Mouse (Mus musculus) induced T-regulatory cell, adult 2 months (primary cell): ENCODE results near the gene Pygo1.

Source experiments
- DNase-seq: peaks from one replicate; pipeline ENCODE4 v3.0.0-alpha.2; 2012; ENCODE audit warnings: low read depth

Gene Pygo1

GRCm38 (mm10) chr9:72925021-72925934 lies at the start of gene Pygo1:
TSS of gene Pygo1 (plus strand) at chr9:72925645.
- DNase-seq: no peak

- DNase-seq: no peak
Measured at GRCm38 (mm10) chr9:72875878-72876277, 49.6 kb upstream of the Pygo1 start.

- DNase-seq: no peak
Measured at GRCm38 (mm10) chr9:72877905-72878304, 47.5 kb upstream of the Pygo1 start.

- DNase-seq: no peak
Measured at GRCm38 (mm10) chr9:72878656-72879055, 46.8 kb upstream of the Pygo1 start.

- no peak for DNase-seq
Measured at GRCm38 (mm10) chr9:72879601-72880000, 45.8 kb upstream of the Pygo1 start.

GRCm38 (mm10) chr9:72880225-72880960 lies 45.1 kb upstream of the Pygo1 start:
- DNase-seq: no peak

- no peak for DNase-seq
Measured at GRCm38 (mm10) chr9:72881026-72881768, 44.2 kb upstream of the Pygo1 start.

GRCm38 (mm10) chr9:72883940-72884339 lies 41.5 kb upstream of the Pygo1 start:
- peak; percentile 67 for DNase-seq

- peak; percentile 46 for DNase-seq
Measured at GRCm38 (mm10) chr9:72889777-72890176, 35.7 kb upstream of the Pygo1 start.

- peak; percentile 39 for DNase-seq
Measured at GRCm38 (mm10) chr9:72890499-72891085, 34.9 kb upstream of the Pygo1 start.

- DNase-seq: no peak
Measured at GRCm38 (mm10) chr9:72892761-72893160, 32.7 kb upstream of the Pygo1 start.

GRCm38 (mm10) chr9:72894796-72895352 lies 30.6 kb upstream of the Pygo1 start:
- peak; percentile 9 for DNase-seq

- no peak for DNase-seq
Measured at GRCm38 (mm10) chr9:72902057-72902456, 23.4 kb upstream of the Pygo1 start.

- DNase-seq: no peak
Measured at GRCm38 (mm10) chr9:72902611-72903010, 22.8 kb upstream of the Pygo1 start.

GRCm38 (mm10) chr9:72906693-72907103 lies 18.7 kb upstream of the Pygo1 start:
- no peak for DNase-seq

GRCm38 (mm10) chr9:72911381-72911780 lies 14.1 kb upstream of the Pygo1 start:
- no peak for DNase-seq

GRCm38 (mm10) chr9:72913551-72913950 lies 11.9 kb upstream of the Pygo1 start:
- DNase-seq: no peak

- no peak for DNase-seq
Measured at GRCm38 (mm10) chr9:72915728-72916127, 9.7 kb upstream of the Pygo1 start.

GRCm38 (mm10) chr9:72923068-72923467 lies 2.4 kb upstream of the Pygo1 start:
- DNase-seq: no peak

GRCm38 (mm10) chr9:72925935-72926258 lies 452 bp downstream of the Pygo1 start:
- DNase-seq: no peak

- no peak for DNase-seq
Measured at GRCm38 (mm10) chr9:72931166-72931790, 5.8 kb downstream of the Pygo1 start.
